18 mouse cellular contexts compared by ENCODE assay signal in genomic region chr13:42108483-42109215, GRCm38 (mm10). TPM values are rescaled to one million over a fixed set of nuclear protein-coding genes. Genes with fewer than 3 reads are reported as not detected.
A peak's percentile ranks its signal among the peaks of the same experiment; 100 is the strongest.
DNase-seq lines count a peak whose midpoint lies in the region; ATAC-seq and TF ChIP-seq lines count a peak whose summit lies in the region.
"Had no signal": no experiment of that assay in that cellular context is flagged by ENCODE, and none has a peak within 500 bp of the region (broad histone marks: within the 10 kb centered on the region; RNA-seq: fewer than 3 reads in every experiment).

No protein-coding gene starts in this region.

- no peaks in the 10 kb centered on the region for H3K36me3 ChIP-seq in liver, embryonic 14.5 days (replicated peaks; ENCODE audit: control insufficient read depth, insufficient read depth, low read depth)
- H3K36me3 ChIP-seq in liver, embryonic 12.5 days = no peaks in the 10 kb centered on the region
- H3K36me3 ChIP-seq in C2C12 (ENCODE audit: control insufficient read depth, insufficient read depth) = no peaks in the 10 kb centered on the region
- no peaks in the 10 kb centered on the region for H3K36me3 ChIP-seq in heart, embryonic 16.5 days (ENCODE audit: control insufficient read depth, insufficient read depth)
- H3K36me3 ChIP-seq: embryonic facial prominence, embryonic 10.5 days; limb, embryonic 13.5 days; neural tube, embryonic 15.5 days had no signal

- H3K9ac ChIP-seq in liver, embryonic 14.5 days (replicated peaks) = no peak overlapping the region
- no peak overlapping the region for H3K9ac ChIP-seq in liver, embryonic 12.5 days
- H3K9ac ChIP-seq in heart, embryonic 16.5 days (ENCODE audit: low read length) = no peak overlapping the region
- H3K9ac ChIP-seq: limb, embryonic 13.5 days; neural tube, embryonic 15.5 days had no signal

- TF ChIP-seq EP300 in liver, embryonic 14.5 days (IDR thresholded peaks at IDR 0.05; ENCODE audit: low read depth) = no peak

- no peaks in the 10 kb centered on the region for H3K27me3 ChIP-seq in liver, embryonic 14.5 days (ENCODE audit: control insufficient read depth, insufficient read depth, low read length)
- no peaks in the 10 kb centered on the region for H3K27me3 ChIP-seq in liver, embryonic 12.5 days (replicated peaks)
- H3K27me3 ChIP-seq in C2C12 (ENCODE audit: control insufficient read depth, insufficient read depth, insufficient read length) = no peaks in the 10 kb centered on the region
- no peaks in the 10 kb centered on the region for H3K27me3 ChIP-seq in heart, embryonic 16.5 days (ENCODE audit: control insufficient read depth, insufficient read depth, low read length)
- H3K27me3 ChIP-seq: limb, embryonic 13.5 days; neural tube, embryonic 15.5 days had no signal

- no peaks in the 10 kb centered on the region for H3K79me2 ChIP-seq in C2C12 (ENCODE audit: control insufficient read depth, insufficient read depth)

- DNase-seq in cerebellum, adult 9-11 months = peak; percentile 1
- DNase-seq in cerebellum, adult 8-10 months = no peak
- no peak for DNase-seq in liver, embryonic 14.5 days (ENCODE audit: low read depth in 3 of 3, low spot score in 3 of 3)
- DNase-seq in embryo, embryonic 10 days (ENCODE audit: low spot score) = no peak
- no peak for DNase-seq in gastrocnemius, postnatal 10 days
- DNase-seq: cerebellum, adult 2 months; kidney, adult 2 months; lung, postnatal 36 days; right cerebral cortex, adult 18-20 months had no signal

- H3K4me2 ChIP-seq in liver, embryonic 14.5 days (ENCODE audit: low read depth) = no peak overlapping the region
- H3K4me2 ChIP-seq in liver, embryonic 12.5 days = no peak overlapping the region
- peak overlapping the region; percentile 37 for H3K4me2 ChIP-seq in heart, embryonic 16.5 days (ENCODE audit: low read depth, low read length)
- H3K4me2 ChIP-seq: limb, embryonic 13.5 days; neural tube, embryonic 15.5 days had no signal

- TF ChIP-seq CTCF in liver, embryonic 14.5 days (IDR thresholded peaks at IDR 0.05; ENCODE audit: low read depth) = no peak
- no peak for TF ChIP-seq CTCF in C2C12 (IDR thresholded peaks at IDR 0.05; ENCODE audit: control insufficient read depth, insufficient read depth, insufficient read length)

- H3K27ac ChIP-seq in liver, embryonic 14.5 days = no peak overlapping the region
- no peak overlapping the region for H3K27ac ChIP-seq in liver, embryonic 12.5 days
- H3K27ac ChIP-seq in heart, embryonic 16.5 days (ENCODE audit: low read length) = peak overlapping the region; percentile 55; the same call in 1 of the 2 replicates
- H3K27ac ChIP-seq: embryonic facial prominence, embryonic 10.5 days; hindbrain, postnatal 0 days; left cerebral cortex, adult 2 months; limb, embryonic 13.5 days; neural tube, embryonic 15.5 days had no signal

- 18% methylated on average over 11 of the region's 11 CpGs for WGBS in liver, embryonic 14.5 days (ENCODE audit: insufficient replicate concordance)
- WGBS in liver, embryonic 12.5 days (ENCODE audit: insufficient replicate concordance) = 32% methylated on average over 11 of the region's 11 CpGs
- WGBS in heart, embryonic 16.5 days = 25% methylated on average over 11 of the region's 11 CpGs

- ATAC-seq in liver, embryonic 14.5 days (ENCODE audit: insufficient read depth) = 0 out of 2 replicates have a peak, but pooled peaks have one; percentile 35
- no peak; the same call in 1 of the 2 replicates for ATAC-seq in liver, embryonic 12.5 days
- ATAC-seq in heart, embryonic 16.5 days (replicated peaks; ENCODE audit: extremely low read depth, insufficient read depth, low FRiP score) = no peak; the same call in 1 of the 2 replicates
- ATAC-seq: hindbrain, postnatal 0 days; midbrain, embryonic 16.5 days had no signal

- peaks cover 2 to 6% of the 10 kb centered on the region in 2 experiments; a peak in 2 of 4 replicates for H3K4me1 ChIP-seq in liver, embryonic 14.5 days (replicated peaks; ENCODE audit: control insufficient read depth in 2 of 2, insufficient read depth in 2 of 2, low read length in 1 of 2)
- peaks cover 23% of the 10 kb centered on the region for H3K4me1 ChIP-seq in liver, embryonic 12.5 days
- H3K4me1 ChIP-seq in heart, embryonic 16.5 days (ENCODE audit: control insufficient read depth, insufficient read depth, low read length) = peaks cover 11% of the 10 kb centered on the region

- no peaks in the 10 kb centered on the region for H3K9me3 ChIP-seq in liver, embryonic 14.5 days (ENCODE audit: control insufficient read depth, low read length)
- H3K9me3 ChIP-seq in liver, embryonic 12.5 days (replicated peaks) = no peaks in the 10 kb centered on the region
- H3K9me3 ChIP-seq in heart, embryonic 16.5 days (replicated peaks; ENCODE audit: control insufficient read depth, low read length) = no peaks in the 10 kb centered on the region
- H3K9me3 ChIP-seq: embryonic facial prominence, embryonic 10.5 days; limb, embryonic 13.5 days; neural tube, embryonic 15.5 days had no signal

- no peaks in the 10 kb centered on the region for H3K79me3 ChIP-seq in C2C12 (ENCODE audit: low read depth)

- H3K4me3 ChIP-seq in liver, embryonic 14.5 days (ENCODE audit: insufficient read depth in 1 of 2, low read depth in 2 of 2, low read length in 2 of 2) = no peak overlapping the region
- H3K4me3 ChIP-seq in liver, embryonic 12.5 days = no peak overlapping the region
- H3K4me3 ChIP-seq in C2C12 (ENCODE audit: insufficient read depth, poor library complexity, severe bottlenecking) = no peak overlapping the region
- no peak overlapping the region for H3K4me3 ChIP-seq in heart, embryonic 16.5 days (ENCODE audit: low read length)
- H3K4me3 ChIP-seq: embryonic facial prominence, embryonic 10.5 days; left cerebral cortex, adult 2 months; limb, embryonic 13.5 days; neural tube, embryonic 15.5 days had no signal

- H3ac ChIP-seq in C2C12 (ENCODE audit: control insufficient read depth, insufficient read length, low read depth) = no peak overlapping the region

TF ChIP-seq in C2C12, 6 proteins besides CTCF, POLR2A, EP300 and RAD21:
- TF ChIP-seq USF1 (IDR thresholded peaks at IDR 0.05; ENCODE audit: low read depth) (no peak), MAX (IDR thresholded peaks at IDR 0.05) (peak; percentile 84), FOSL1 (IDR thresholded peaks at IDR 0.05; ENCODE audit: insufficient read depth, low read length, poor library complexity, severe bottlenecking) (no peak), MYOG (IDR thresholded peaks at IDR 0.05; ENCODE audit: control insufficient read depth, extremely low read depth, insufficient read length) (no peak), CEBPB (IDR thresholded peaks at IDR 0.05; ENCODE audit: low read depth) (peak; percentile 95), MYOD1 (IDR thresholded peaks at IDR 0.05; ENCODE audit: control insufficient read depth, insufficient read length, low read depth) (no peak)

RNA-seq across cellular contexts. Expression of gene Hivep1, which starts 56.8 kb away (rescaled TPM):
- polyA plus RNA-seq in liver, embryonic 14.5 days (2012; rRNA removed) = 2.0 and 2.4 TPM in 2 replicates
- polyA plus RNA-seq in liver, embryonic 14.5 days (2014; fragmentation: Nextera tagmentation; extraction: Ambion mirVana) = 1.4 and 1.6 TPM in 2 replicates
- 4.4 and 4.6 TPM in 2 replicates for polyA plus RNA-seq in liver, embryonic 12.5 days (2016; fragmentation: Nextera tagmentation; extraction: Ambion mirVana)
- 2.2 TPM for polyA plus RNA-seq in C2C12 (2012; fragmentation: generic; extraction: Trizol)
- 4.0 and 4.1 TPM in 2 replicates for polyA plus RNA-seq in heart, embryonic 16.5 days (2015; fragmentation: Nextera tagmentation; extraction: Ambion mirVana)
- 10 to 100 TPM; 13.7 to 22.9 TPM for total RNA-seq in gastrocnemius, postnatal 10 days (2021)
